Mouse (Mus musculus): ENCODE measurements around the gene Dtnb.

Gene Dtnb

GRCm38 (mm10) chr12:3806703-3807547 lies 234.7 kb downstream of the Dtnb start:
- DNase-seq (ENCODE audit: low spot score), result no peak

GRCm38 (mm10) chr12:3807548-3808395 lies 235.6 kb downstream of the Dtnb start:
- DNase-seq (ENCODE audit: low spot score), result no peak

- DNase-seq (ENCODE audit: low spot score), result no peak
These were observed 236.3 kb downstream of the Dtnb start for GRCm38 (mm10) chr12:3808396-3808981.

- no peak for DNase-seq (ENCODE audit: low spot score)
These were observed 237.5 kb downstream of the Dtnb start for GRCm38 (mm10) chr12:3809520-3810180.

GRCm38 (mm10) chr12:3810455-3810854 lies 238.3 kb downstream of the Dtnb start:
- DNase-seq (ENCODE audit: low spot score), result no peak

GRCm38 (mm10) chr12:3811596-3811995 lies 239.4 kb downstream of the Dtnb start:
- DNase-seq (ENCODE audit: low spot score), result no peak

- DNase-seq (ENCODE audit: low spot score), result no peak
These were observed 240.1 kb downstream of the Dtnb start for GRCm38 (mm10) chr12:3812251-3812650.

- no peak for DNase-seq (ENCODE audit: low spot score)
These were observed 241.0 kb downstream of the Dtnb start for GRCm38 (mm10) chr12:3813138-3813537.

GRCm38 (mm10) chr12:3815386-3815785 lies 243.2 kb downstream of the Dtnb start:
- DNase-seq (ENCODE audit: low spot score), result no peak

- no peak for DNase-seq (ENCODE audit: low spot score)
These were observed 244.9 kb downstream of the Dtnb start for GRCm38 (mm10) chr12:3817033-3817432.

GRCm38 (mm10) chr12:3817566-3817965 lies 245.4 kb downstream of the Dtnb start:
- no peak for DNase-seq (ENCODE audit: low spot score)

- no peak for DNase-seq (ENCODE audit: low spot score)
These were observed 247.7 kb downstream of the Dtnb start for GRCm38 (mm10) chr12:3819899-3820298.

- no peak for DNase-seq (ENCODE audit: low spot score)
These were observed 251.2 kb downstream of the Dtnb start for GRCm38 (mm10) chr12:3823408-3823807.

GRCm38 (mm10) chr12:3824906-3825713 lies 252.9 kb downstream of the Dtnb start:
- DNase-seq (ENCODE audit: low spot score), result no peak

GRCm38 (mm10) chr12:3825714-3826080 lies 253.5 kb downstream of the Dtnb start:
- no peak for DNase-seq (ENCODE audit: low spot score)

GRCm38 (mm10) chr12:3827771-3828170 lies 255.6 kb downstream of the Dtnb start:
- no peak for DNase-seq (ENCODE audit: low spot score)
